Mouse (Mus musculus) liver, postnatal 0 days (tissue): ENCODE results near the gene Qars.

Experiments
- CTCF ChIP-seq: sonication (generic); IDR thresholded peaks from 2 replicates; pipeline ENCODE4 v1.5.1; 2016; ENCODE audit warnings: antibody characterized with exemption, low read depth
- EP300 ChIP-seq: IDR thresholded peaks from 2 replicates; pipeline ENCODE4 v1.6.1; 2016; ENCODE audit warnings: antibody characterized with exemption, low read depth, mild to moderate bottlenecking

DNA sequence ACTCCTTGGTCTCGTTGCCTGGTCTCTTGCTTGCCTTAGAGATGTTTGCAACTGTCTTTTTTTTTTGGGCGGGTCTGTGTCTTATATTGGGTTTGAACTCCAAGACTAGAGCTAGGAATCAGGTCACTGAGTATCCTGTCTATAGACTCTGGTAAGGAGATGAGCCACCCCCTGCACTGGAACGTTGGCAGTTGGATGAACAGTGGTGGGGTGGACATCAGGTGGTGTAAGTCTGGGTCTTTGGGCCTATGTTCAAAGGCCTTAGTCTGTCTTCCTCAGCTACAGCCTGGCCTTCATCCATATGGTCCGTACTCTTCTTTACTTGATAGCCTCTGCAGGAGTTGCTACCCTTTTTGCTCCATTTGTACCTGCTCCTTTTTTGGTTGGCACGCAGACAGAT is 45.8 kb upstream of the Qars start:
- TF ChIP-seq CTCF (no peak), EP300 (no peak)
